Mouse (Mus musculus) lung, postnatal 0 days (tissue): ENCODE data around the gene Gria4. TPM values are rescaled to one million over a fixed set of nuclear protein-coding genes. Genes with fewer than 3 reads are reported as not detected.

ENCODE experiments used
- ATAC-seq: fragments of 200-750 bp; cut with Nextera tagmentation; 2 replicates; pipeline ENCODE4 v1.8.0; 2017; ENCODE audit warnings: moderate library complexity
- DNase-seq: peaks from one replicate; pipeline ENCODE4 v3.0.0-alpha.2; 2016; ENCODE audit warnings: low spot score
- H3K27ac ChIP-seq: fragments of 300-500 bp; sonication (generic); 2 replicates; pipeline ENCODE4 v1.5.1; 2014; ENCODE audit warnings: antibody characterized with exemption, mild to moderate bottlenecking, low read length, mixed read lengths
- H3K27me3 ChIP-seq: fragments of 300-500 bp; sonication (generic); replicated peaks from 2 replicates; pipeline ENCODE4 v1.6.1; 2014; ENCODE audit warnings: low read length, mixed read lengths; ENCODE audit not compliant: insufficient read depth
- H3K36me3 ChIP-seq: fragments of 300-500 bp; sonication (generic); 2 replicates; pipeline ENCODE4 v1.6.1; 2014; ENCODE audit warnings: low read length, mixed read lengths; ENCODE audit not compliant: insufficient read depth
- H3K4me1 ChIP-seq: fragments of 300-500 bp; sonication (generic); 2 replicates; pipeline ENCODE4 v1.6.1; 2014; ENCODE audit warnings: antibody characterized with exemption, low read depth, low read length, mixed read lengths; ENCODE audit not compliant: insufficient read depth
- H3K4me2 ChIP-seq: fragments of 300-500 bp; sonication (generic); replicated peaks from 2 replicates; pipeline ENCODE4 v1.6.1; 2014; ENCODE audit warnings: low read depth, mild to moderate bottlenecking, low read length, moderate library complexity, mixed read lengths
- H3K4me3 ChIP-seq: fragments of 300-500 bp; sonication (generic); 2 replicates; pipeline ENCODE4 v1.5.1; 2014; ENCODE audit warnings: low read depth, low read length
- H3K9ac ChIP-seq: fragments of 300-500 bp; sonication (generic); replicated peaks from 2 replicates; pipeline ENCODE4 v1.6.1; 2014; ENCODE audit warnings: low read depth, mild to moderate bottlenecking
- H3K9me3 ChIP-seq: fragments of 300-500 bp; sonication (generic); 2 replicates; pipeline ENCODE4 v1.6.1; 2016; ENCODE audit warnings: low read length, mixed read lengths
- CTCF ChIP-seq: IDR thresholded peaks from 2 replicates; pipeline ENCODE4 v1.5.1; 2016; ENCODE audit warnings: antibody characterized with exemption, mild to moderate bottlenecking
- EP300 ChIP-seq: IDR thresholded peaks from 2 replicates; pipeline ENCODE4 v1.6.1; 2016; ENCODE audit warnings: antibody characterized with exemption, mild to moderate bottlenecking, control low read depth
- WGBS: fragments of 180-500 bp; shearing (Covaris S2); extraction: QIAGEN DNeasy Blood & Tissue Kit; methylation state at CpG from one replicate; pipeline ENCODE4 v1.1.7; 2014; 5-methylcytosine and 5-hydroxymethylcytosine counted together
- polyA plus RNA-seq: library from polyadenylated mRNA; unstranded; fragments of >200 nt; fragmentation: Nextera tagmentation; extraction: Ambion mirVana; gene quantifications from 2 replicates; pipeline ENCODE4 v1.2.1, GENCODE M21; 2015

The Gria4 gene
- polyA plus RNA-seq, 1 experiment from 2014 or later: 0.05 TPM

GRCm38 (mm10) chr9:4536514-4537150, 259.4 kb downstream of the Gria4 start:
- no peaks in the 10 kb centered on the region for H3K36me3 ChIP-seq
- H3K4me3 ChIP-seq: no peak overlapping the region
- H3K27me3 ChIP-seq: no peaks in the 10 kb centered on the region
- TF ChIP-seq EP300: no peak
- 0 out of 2 replicates have a peak, but pooled peaks have one; percentile 18 for TF ChIP-seq CTCF
- no peaks in the 10 kb centered on the region for H3K9me3 ChIP-seq
- H3K9ac ChIP-seq: no peak overlapping the region
- H3K4me1 ChIP-seq: no peaks in the 10 kb centered on the region
- no peak overlapping the region for H3K4me2 ChIP-seq
- no peak for DNase-seq
- H3K27ac ChIP-seq: no peak overlapping the region
- ATAC-seq: no peak
- WGBS: 86% methylated on average over 6 of the region's 6 CpGs

GRCm38 (mm10) chr9:4514563-4514885, 281.5 kb downstream of the Gria4 start:
- no peak overlapping the region for H3K4me3 ChIP-seq
- no peak overlapping the region for H3K27ac ChIP-seq
- no peak overlapping the region for H3K4me2 ChIP-seq
- ATAC-seq (no peak), DNase-seq (no peak)
- no peak for TF ChIP-seq CTCF
- TF ChIP-seq EP300: no peak
- 96% methylated on average over 1 of the region's 1 CpGs for WGBS
- H3K36me3 ChIP-seq: no peaks in the 10 kb centered on the region
- no peaks in the 10 kb centered on the region for H3K4me1 ChIP-seq
- H3K9me3 ChIP-seq: no peaks in the 10 kb centered on the region
- H3K27me3 ChIP-seq: no peaks in the 10 kb centered on the region
- H3K9ac ChIP-seq: no peak overlapping the region

- Histone ChIP-seq H3K4me3 (no peak overlapping the region), H3K27me3 (no peaks in the 10 kb centered on the region), H3K36me3 (no peaks in the 10 kb centered on the region), H3K4me1 (no peaks in the 10 kb centered on the region), H3K27ac (no peak overlapping the region), H3K9me3 (no peaks in the 10 kb centered on the region), H3K9ac (no peak overlapping the region), H3K4me2 (no peak overlapping the region)
- TF ChIP-seq CTCF: no peak
- no peak for TF ChIP-seq EP300
- no peak for DNase-seq
- no peak for ATAC-seq
These were observed 282.1 kb downstream of the Gria4 start for GRCm38 (mm10) chr9:4513796-4514562.

- TF ChIP-seq EP300: no peak
- TF ChIP-seq CTCF: no peak
- WGBS: 76% methylated on average over 3 of the region's 3 CpGs
- H3K9ac ChIP-seq: no peak overlapping the region
- H3K4me3 ChIP-seq: no peak overlapping the region
- no peak overlapping the region for H3K4me2 ChIP-seq
- no peaks in the 10 kb centered on the region for H3K27me3 ChIP-seq
- H3K9me3 ChIP-seq: no peaks in the 10 kb centered on the region
- no peaks in the 10 kb centered on the region for H3K36me3 ChIP-seq
- no peak overlapping the region for H3K27ac ChIP-seq
- DNase-seq (no peak), ATAC-seq (no peak)
- no peaks in the 10 kb centered on the region for H3K4me1 ChIP-seq
These were observed 289.9 kb downstream of the Gria4 start for GRCm38 (mm10) chr9:4506086-4506485.

GRCm38 (mm10) chr9:4505087-4505486, 290.9 kb downstream of the Gria4 start:
- H3K27ac ChIP-seq: no peak overlapping the region
- WGBS: 10% methylated on average over 1 of the region's 1 CpGs
- ATAC-seq: no peak
- H3K4me3 ChIP-seq: no peak overlapping the region
- TF ChIP-seq EP300 (no peak), CTCF (no peak)
- no peaks in the 10 kb centered on the region for H3K27me3 ChIP-seq
- no peaks in the 10 kb centered on the region for H3K4me1 ChIP-seq
- no peaks in the 10 kb centered on the region for H3K36me3 ChIP-seq
- H3K9me3 ChIP-seq: no peaks in the 10 kb centered on the region
- H3K4me2 ChIP-seq: no peak overlapping the region
- no peak for DNase-seq
- H3K9ac ChIP-seq: no peak overlapping the region

GRCm38 (mm10) chr9:4486428-4486827, 309.6 kb downstream of the Gria4 start:
- H3K27me3 ChIP-seq: no peaks in the 10 kb centered on the region
- H3K9me3 ChIP-seq: no peaks in the 10 kb centered on the region
- no peak overlapping the region for H3K4me2 ChIP-seq
- DNase-seq: no peak
- H3K27ac ChIP-seq: no peak overlapping the region
- WGBS: 64% methylated on average over 2 of the region's 2 CpGs
- no peak for ATAC-seq
- H3K4me3 ChIP-seq: no peak overlapping the region
- TF ChIP-seq EP300 (no peak), CTCF (no peak)
- no peaks in the 10 kb centered on the region for H3K36me3 ChIP-seq
- no peaks in the 10 kb centered on the region for H3K4me1 ChIP-seq
- H3K9ac ChIP-seq: no peak overlapping the region
